16 mouse cellular contexts compared by ENCODE assay signal in the genomic region with DNA sequence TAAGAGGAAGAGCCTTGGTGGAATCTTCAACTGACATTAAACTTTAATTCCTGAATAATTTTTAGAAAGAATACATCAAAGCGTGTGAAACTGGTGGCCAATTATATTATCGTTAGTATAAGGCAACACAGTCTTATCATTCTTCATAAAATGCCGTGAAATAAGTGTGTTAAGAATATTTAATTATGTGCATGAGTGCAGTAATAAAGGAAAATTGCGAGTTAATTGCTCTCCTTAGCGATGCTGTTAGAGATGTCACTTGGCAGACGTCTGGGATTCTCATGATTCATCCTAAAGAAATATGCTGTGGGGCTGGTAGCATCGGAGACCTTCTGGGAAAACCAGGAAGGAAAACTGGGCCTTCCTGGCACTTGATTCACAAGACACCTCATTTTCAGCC.
"Had no signal": no experiment of that assay in that cellular context is flagged by ENCODE, and none has a peak within 500 bp of the region (broad histone marks: within the 10 kb centered on the region; RNA-seq: fewer than 3 reads in every experiment).

No protein-coding gene starts in this region.

- DNase-seq: lung, adult 2 months; lung, postnatal 14 days; lung, postnatal 36 days; right cerebral cortex, postnatal 14 days; spleen, adult 18-20 months; thymus, adult 18-20 months; thymus, postnatal 14 days; thymus, postnatal 36 days had no signal

- H3K9me3 ChIP-seq: lung, embryonic 15.5 days; megakaryocyte, embryonic 14.5 days; midbrain, embryonic 13.5 days; midbrain, embryonic 15.5 days; neural tube, embryonic 12.5 days had no signal

- H3K4me2 ChIP-seq: lung, embryonic 15.5 days; midbrain, embryonic 11.5 days; midbrain, embryonic 13.5 days; midbrain, embryonic 15.5 days; neural tube, embryonic 12.5 days had no signal

- H3K27me3 ChIP-seq: lung, embryonic 15.5 days; megakaryocyte, embryonic 14.5 days; midbrain, embryonic 13.5 days; midbrain, embryonic 15.5 days; neural tube, embryonic 12.5 days had no signal

- H3K36me3 ChIP-seq: lung, embryonic 15.5 days; midbrain, embryonic 13.5 days; midbrain, embryonic 15.5 days; neural tube, embryonic 12.5 days had no signal

- ATAC-seq: lung, postnatal 0 days; midbrain, embryonic 13.5 days; midbrain, embryonic 15.5 days had no signal

- H3K4me3 ChIP-seq: lung, embryonic 15.5 days; megakaryocyte, embryonic 14.5 days; midbrain, embryonic 13.5 days; midbrain, embryonic 15.5 days; neural tube, embryonic 12.5 days had no signal

- H3K4me1 ChIP-seq: midbrain, embryonic 13.5 days; midbrain, embryonic 15.5 days; neural tube, embryonic 12.5 days had no signal

- H3K27ac ChIP-seq: lung, embryonic 15.5 days; macrophage; midbrain, embryonic 13.5 days; midbrain, embryonic 15.5 days; neural tube, embryonic 12.5 days had no signal

- H3K9ac ChIP-seq: lung, embryonic 15.5 days; midbrain, embryonic 13.5 days; midbrain, embryonic 15.5 days; neural tube, embryonic 12.5 days had no signal
